Mouse (Mus musculus) heart, adult 11 months (tissue): Measurements from ENCODE around the gene Cyp3a16.
A peak's percentile ranks its signal among the peaks of the same experiment; 100 is the strongest.
"Not testable (repeated sequence)": the region's sequence is repeated elsewhere in the genome, so short reads cannot be mapped to it uniquely, and the experiment has no call there.

Experiments
- DNase-seq: peaks from one replicate; pipeline ENCODE4 v3.0.0; 2022

Gene Cyp3a16

DNA sequence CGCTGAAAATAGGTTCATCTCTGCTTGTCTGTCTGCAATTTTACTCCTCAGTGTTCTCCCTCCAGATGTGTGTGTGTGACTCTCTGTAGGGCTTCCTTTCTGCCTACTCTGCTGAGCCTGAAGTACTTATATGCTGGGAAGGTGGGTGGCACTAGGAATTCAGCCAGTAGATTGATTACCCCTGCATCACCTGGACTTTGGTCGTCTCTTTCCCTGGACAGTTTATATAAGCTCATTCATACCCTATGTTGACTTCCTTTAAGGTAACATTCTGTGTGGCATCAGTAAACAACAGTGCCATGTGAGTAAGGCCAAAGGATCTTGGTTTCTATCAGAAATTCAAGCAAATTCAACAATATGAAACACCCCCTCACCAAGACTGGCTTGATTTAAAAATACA, at the start of gene Cyp3a16:
Gene Cyp3a16 (minus strand): TSS at position 101 of the 400 bp plus-strand sequence.
- DNase-seq: not testable (repeated sequence)

DNA sequence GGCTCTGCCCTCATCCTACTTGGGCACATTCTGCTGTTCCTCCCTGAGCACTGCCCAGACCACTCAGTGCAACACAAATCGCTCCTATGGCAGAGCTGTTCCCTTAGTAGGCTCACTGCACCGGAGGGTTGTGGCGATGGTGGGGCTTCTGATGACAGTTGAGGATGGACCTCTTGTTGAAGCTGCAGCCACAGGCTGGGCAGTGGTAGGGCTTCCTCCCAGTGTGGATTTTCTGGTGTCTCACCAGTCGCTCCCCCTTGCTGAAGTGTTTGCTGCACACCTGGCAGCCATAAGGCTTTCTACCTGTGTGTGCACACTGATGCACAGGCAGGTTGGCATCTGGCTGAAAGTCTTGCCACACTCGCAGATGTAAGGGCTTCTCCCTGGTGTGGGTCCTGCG, 20.8 kb upstream of the Cyp3a16 start:
- peak; percentile 77 for DNase-seq

DNA sequence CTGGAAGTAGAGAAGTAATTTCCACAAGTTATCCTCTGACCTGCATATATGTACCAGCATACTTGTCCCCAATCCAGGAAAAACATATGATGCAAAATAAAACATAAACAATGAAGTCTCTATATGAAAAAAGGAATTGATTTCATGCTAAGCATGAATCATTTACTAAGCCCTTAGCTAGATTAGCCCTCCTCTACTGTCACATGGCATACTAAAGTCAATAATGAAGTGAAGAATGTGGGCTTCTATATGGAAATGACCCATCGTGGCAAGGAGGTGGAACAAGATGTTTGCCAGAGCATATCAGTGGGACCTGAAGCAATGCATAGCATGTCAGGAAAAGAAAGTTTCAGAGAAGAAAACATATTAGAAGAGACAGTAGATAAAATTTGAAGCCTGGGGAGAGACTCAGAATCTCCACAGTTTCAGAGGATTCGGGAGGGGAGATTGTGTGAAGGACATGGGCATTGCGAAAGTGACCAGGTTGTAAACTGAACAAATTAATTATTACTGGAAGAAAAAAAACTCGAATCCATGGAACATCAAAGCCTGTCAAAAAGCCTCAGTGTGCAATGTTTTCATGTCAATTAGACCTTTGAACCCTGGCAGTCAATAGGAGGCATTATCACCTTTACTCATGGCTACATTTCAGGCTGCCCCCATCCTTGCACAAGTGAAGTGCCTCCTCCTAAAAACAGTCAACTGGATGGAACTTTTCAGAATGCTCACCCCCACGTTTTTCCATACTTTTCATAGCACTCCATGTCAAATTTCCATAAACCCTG, 5.0 kb downstream of the Cyp3a16 start:
- DNase-seq: no peak

DNA sequence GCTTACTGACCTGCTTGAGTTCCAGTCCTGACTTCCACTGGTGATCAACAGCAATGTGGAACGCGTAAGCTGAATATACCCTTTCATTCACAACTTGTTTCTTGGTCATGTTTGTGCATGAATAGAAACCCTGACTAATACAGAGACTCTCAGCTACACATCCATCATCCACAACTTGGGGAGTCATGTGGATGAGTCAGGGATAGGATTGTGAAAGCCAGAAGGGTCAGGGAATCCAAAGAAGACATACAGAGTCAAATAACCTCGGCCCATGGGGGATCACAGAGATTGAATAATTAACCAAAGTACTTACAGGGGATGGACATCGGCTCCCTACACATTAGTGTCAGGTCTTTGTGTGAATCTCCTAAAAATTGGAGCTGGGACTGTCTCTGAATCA, 7.2 kb downstream of the Cyp3a16 start:
- no peak for DNase-seq

DNA sequence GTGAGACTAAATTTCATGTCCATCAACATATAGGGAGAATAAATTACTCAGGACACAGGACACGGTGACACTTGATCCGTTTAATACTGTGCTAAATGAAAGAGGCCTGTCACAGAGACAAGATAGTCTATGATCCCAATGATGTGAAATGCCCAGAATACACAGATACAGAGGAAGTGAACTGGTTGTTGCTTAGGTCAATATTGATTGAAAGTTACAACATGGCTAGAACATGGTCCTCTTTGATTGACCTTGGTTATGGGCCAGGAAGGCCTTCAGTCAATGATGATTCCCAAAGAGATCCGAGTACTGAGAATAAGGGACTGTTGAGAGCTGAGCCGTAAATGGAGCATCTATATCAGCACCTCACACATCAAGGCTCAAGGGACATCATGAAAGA, 15.1 kb downstream of the Cyp3a16 start:
- DNase-seq: no peak

DNA sequence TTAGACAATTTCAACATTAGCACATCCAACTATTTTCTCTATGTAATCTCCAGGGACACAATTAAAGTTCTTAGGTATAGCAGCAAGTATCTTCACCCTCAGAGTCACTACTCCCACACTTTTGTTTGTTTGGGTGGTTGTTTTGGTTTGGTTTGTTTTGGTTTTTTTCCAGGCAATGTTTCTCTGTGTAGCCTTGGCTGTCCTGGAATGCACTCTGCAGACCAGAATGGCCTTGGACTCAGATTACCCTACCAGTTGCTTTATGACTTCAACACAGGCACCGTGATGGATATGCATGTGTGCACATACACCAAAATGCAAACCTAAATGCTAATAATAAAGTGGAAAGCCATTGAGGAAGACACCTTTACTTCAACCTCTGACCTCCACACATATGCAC, 35.8 kb downstream of the Cyp3a16 start:
- DNase-seq: no peak

DNA sequence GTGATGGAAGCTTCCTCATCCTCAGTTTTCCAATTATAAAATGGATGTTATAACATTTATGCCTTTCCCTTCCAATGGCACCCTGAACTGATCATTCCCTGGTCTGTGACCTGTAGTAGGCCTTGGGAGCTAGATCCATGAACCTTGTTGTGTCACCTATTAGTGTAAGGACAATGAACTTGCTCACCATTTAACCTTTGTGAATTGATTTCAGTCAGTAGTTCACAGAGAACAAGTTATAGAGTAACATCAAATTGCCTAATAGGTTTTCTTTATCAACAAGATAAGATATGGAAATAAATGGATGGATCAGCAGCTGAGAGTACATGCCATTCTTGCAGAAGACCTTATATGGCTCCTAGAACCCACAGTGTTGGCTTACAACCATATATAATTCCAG, 38.5 kb downstream of the Cyp3a16 start:
- no peak for DNase-seq

DNA sequence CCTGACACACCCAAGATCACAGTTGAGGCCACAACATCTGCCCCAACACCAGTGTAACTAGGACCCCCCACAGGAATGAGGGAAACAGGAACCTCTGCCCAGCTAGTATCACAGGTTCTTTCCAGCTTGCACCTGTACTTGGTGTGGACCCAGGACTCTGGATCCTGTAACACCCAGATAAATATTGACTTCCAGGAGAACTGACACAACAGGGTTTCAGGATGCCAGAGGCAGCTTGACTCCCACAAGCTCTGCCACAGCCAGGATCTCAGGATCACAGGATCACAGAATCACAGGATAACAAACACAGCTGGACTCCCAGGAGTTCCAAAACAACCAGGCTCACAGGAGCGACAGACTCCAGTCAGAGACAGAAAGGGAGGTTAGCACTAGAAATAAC, 47.2 kb downstream of the Cyp3a16 start:
- DNase-seq: no peak

DNA sequence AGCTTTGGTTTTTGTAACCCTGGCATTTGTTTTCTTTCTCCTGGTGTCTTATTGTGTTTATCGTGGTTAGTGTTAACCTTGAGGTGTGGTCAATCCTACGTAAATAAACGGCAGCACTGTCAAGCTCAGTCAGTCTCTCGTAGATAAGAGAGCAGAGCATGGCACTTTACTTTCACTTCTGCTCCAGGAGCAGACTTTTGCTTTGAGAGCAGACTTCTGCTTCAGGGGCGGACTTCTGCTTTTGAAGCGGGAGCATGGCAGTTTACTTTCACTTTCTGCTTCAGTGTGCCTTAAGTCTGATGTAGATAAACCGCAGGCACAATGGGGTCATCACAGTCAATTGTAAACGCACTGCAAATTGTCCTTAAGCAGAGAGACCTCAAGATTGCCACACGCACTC, 54.1 kb downstream of the Cyp3a16 start:
- not testable (repeated sequence) for DNase-seq
